Mouse (Mus musculus) heart, postnatal 4 days (tissue): ENCODE measurements around the gene Armh1. TPM values are rescaled to one million over a fixed set of nuclear protein-coding genes. Genes with fewer than 3 reads are reported as not detected.
"Not testable (repeated sequence)": the region's sequence is repeated elsewhere in the genome, so short reads cannot be mapped to it uniquely, and the experiment has no call there.

Experiments used
- DNase-seq: peaks from one replicate; pipeline ENCODE4 v3.0.0; 2021
- total RNA-seq, 2 experiments: library from RNA; stranded (reverse); gene quantifications; 2 replicates each; pipeline ENCODE4 v1.2.3; 2021

Gene Armh1
- total RNA-seq, 2 experiments from 2014 or later = 0.38 to 0.43 TPM

DNA sequence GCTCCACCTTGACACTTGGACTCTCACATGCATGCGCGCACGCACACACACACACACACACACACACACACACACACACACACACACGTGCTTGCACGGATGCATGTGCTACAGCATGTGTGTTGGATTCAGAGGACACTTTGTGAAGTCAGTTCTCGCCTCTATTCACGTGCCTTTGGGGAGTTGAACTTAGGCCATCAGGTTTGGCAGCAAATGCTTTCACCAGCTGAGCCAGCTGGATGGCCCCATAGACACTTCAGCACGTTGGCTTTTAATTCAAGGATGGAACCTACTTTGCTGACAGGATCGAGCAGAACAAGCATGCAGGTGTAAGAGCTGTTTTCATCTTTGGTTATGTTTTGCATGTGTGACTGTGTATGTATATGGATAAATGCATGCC is 30.1 kb downstream of the Armh1 start:
- no peak for DNase-seq

DNA sequence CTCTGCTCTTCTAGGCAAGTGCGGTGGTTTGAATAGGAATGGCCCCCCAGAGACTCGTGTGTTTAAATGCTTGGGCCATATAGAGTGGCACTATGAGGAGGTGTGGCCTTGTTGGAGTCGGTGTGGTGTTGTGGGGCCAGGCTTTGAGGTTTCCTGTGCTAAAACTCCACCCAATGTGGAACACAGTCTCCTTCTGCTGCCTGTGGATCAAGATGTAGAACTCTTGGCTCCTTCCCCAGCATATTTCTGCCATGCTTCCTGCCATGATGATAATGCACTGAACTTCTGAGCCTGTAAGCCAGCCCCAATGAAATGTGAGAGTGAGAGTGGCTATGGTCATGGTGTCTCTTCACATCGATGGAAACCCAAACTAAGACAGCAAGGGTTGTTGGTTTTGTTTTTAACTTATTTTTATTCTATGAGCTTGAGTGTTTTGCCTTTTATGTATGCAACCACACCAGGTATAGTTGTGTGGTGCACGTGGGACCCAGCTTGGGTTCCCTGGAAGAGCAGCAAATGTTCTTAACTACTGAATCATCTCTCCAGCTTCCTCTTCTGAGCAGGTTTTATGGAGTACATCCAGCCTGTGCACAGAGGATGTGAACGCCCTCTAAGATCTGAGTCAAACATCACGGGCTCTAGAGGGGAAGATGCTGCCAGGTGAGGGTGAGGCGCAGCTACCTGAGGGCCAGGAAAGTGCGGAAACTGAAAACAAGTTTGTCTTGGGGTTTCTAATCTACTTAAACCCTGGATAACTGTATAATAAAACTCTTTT is 31.0 kb downstream of the Armh1 start:
- DNase-seq = no peak

GRCm38 (mm10) chr4:117218517-117219219 is 33.3 kb downstream of the Armh1 start:
- DNase-seq = peak; percentile 67

GRCm38 (mm10) chr4:117217029-117217428 is 34.9 kb downstream of the Armh1 start:
- no peak for DNase-seq

GRCm38 (mm10) chr4:117214250-117214649 is 37.7 kb downstream of the Armh1 start:
- DNase-seq = no peak

- DNase-seq = peak; percentile 90
These were observed 41.5 kb downstream of the Armh1 start for GRCm38 (mm10) chr4:117210147-117211074.

DNA sequence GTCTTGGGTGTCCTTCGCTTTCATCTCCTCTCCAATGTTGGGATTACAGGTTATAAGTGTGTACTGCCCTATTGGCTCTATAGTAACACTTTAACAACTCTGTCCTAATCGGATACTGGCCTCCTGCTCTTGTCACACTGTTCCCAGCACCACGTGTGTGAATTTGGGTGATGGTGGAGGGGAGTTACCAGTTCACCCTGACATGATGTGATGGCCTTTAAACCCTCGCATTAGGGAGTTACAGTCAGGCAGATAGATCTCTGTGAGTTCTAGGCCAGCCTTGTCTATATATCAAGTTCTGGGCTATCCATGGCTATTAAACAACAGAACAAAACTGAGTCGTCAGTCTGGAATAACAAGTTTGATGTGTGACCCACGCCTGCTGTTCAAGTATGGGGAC is 42.3 kb downstream of the Armh1 start:
- no peak for DNase-seq

DNA sequence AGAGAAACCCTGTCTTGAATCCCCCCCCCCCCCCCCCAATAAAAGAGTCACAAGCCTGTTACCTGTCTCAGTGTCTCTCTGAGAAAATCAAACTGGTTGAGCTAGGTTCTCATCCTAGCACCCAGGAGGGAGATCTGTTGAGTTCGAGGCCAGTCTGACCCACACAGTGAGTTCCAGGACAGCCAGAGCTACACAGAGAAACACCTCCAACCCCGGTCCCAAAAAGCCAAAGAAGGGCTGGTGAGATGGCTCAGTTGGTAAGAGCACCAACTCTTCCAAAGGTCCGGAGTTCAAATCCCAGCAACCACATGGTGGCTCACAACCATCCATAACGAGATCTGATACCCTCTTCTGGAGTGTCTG is 49.0 kb downstream of the Armh1 start:
- no peak for DNase-seq

DNA sequence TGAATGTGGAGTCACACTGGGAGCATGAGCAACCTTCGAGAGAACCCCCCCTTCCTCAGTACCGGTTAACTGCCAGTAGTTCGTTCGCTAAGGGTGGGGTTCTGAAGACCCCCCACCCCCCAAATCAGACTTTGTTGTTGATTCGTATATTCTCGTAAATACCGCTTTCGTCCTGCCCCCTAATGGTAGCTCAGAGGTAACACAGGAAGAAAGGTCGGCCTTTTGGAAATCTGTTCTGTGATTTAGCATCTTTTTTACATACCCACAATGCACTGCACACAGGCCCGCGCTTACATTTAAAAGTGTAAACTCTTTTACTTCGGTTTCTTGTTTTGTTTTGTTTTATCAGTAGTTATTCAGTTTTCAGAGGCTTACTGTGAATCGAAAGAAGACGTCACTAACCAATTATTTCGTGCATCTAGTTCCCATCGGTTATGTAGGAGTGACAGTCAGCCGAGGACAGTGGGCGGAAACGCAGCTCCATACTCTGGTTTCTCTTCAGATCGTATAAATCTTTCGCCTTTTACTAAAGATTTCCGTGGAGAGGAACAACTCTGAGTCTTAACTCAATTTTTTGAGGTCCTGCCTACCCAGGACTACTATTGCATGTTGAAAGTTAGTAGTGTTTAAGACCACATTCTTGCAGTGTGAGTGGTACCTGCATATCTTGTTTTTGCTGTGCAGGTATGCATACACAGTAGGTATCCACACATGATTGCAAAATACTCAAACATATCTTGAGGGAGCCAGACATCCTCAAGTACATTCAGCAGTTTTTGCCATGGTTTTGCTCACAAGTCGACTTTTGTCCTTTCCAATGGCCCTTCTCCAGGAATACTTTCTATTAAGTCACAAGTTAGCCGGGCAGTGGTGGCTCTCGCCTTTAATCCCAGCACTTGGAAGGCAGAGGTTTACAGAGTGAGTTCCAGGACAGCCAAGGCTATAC is 49.6 kb downstream of the Armh1 start:
- peak; percentile 54 for DNase-seq

DNA sequence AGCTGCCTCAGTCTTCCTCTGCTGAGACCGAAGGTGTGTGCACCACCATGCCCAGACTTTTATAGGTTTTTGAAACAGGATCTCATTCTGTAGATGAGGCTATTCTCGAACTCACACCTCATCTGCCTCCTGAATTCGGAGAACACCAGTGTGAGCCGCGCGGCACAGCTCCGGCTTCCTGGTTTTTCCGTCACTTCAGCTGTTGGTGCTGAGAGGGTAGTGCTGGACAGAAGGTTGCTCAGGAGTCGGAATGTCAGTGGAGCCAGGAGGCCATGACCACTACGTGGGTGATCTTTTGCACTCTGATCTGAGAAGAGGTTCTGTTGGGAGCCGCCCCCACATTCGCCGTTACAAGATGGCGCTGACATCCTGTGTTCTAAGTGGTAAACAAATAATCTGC is 60.1 kb downstream of the Armh1 start:
- DNase-seq = no peak

DNA sequence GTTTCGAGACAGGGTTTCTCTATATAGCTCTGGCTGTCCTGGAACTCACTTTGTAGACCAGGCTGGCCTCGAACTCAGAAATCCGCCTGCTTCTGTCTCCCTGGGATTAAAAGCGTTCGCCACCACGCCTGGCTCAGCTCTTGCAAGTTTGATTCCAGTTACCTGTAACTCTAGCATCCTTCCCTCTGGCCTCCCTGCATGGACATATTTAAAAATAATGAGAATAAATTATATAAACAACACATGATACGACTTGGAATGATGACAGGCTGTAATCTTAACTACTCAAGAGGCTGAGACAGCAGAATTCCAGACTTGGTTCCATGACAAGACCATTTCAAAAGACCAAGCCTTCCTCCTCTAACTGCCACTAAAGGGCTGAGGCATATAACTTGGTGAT is 61.3 kb downstream of the Armh1 start:
- no peak for DNase-seq

DNA sequence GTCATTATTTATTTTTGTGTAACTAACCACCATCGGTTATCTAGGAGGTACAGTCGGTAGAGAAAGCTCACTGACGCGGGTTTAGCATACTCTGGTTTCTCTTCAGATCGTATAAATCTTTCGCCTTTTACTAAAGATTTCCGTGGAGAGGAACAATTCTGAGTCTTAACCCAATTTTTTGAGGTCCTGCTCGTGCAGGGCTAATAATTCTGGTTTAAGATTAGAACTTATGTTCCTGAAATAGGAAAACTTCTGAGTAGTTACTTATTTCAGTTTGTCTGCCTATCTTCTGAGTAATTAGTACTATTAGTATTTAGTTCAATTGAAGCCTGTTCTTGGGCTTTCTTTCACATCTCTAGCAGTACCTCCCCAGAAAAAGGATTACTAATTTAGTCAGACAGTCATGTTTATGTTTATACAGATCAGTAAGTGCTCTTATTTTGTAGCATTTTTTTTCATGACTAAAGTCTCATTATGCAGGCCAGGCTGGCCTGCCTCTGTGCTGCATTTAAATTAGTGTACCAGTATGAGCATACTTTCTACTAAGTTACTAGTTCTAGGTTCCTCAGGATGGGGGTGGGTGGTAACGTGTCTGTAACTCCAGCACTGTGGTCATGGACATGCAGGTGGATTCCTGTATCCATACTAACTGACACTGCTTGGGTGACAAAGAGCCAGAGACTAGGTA is 61.9 kb downstream of the Armh1 start:
- peak; percentile 35 for DNase-seq

- peak; percentile 90 for DNase-seq
These were observed 62.5 kb downstream of the Armh1 start for GRCm38 (mm10) chr4:117189382-117189855.

DNA sequence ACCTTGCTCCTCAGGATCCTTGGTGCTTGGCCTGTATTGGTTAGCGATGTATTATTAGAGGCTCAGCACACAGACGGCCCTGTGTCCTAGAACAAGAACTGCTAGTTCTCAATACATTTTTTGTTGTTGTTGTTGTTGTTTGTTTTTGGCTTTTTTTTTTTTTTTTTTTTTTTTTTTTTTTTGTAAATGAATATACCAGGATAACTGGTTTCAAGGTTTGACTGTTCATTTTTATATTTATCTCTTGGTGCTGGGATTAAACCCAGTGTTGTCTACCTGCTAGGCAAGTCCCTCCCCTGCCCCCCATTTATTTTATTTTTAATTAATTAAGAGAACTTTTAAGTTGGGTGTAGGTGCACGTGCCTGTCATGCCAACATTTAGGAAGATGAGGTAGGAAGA is 63.0 kb downstream of the Armh1 start:
- DNase-seq = no peak

- not testable (repeated sequence) for DNase-seq
These were observed 69.2 kb downstream of the Armh1 start for GRCm38 (mm10) chr4:117182759-117183096.

DNA sequence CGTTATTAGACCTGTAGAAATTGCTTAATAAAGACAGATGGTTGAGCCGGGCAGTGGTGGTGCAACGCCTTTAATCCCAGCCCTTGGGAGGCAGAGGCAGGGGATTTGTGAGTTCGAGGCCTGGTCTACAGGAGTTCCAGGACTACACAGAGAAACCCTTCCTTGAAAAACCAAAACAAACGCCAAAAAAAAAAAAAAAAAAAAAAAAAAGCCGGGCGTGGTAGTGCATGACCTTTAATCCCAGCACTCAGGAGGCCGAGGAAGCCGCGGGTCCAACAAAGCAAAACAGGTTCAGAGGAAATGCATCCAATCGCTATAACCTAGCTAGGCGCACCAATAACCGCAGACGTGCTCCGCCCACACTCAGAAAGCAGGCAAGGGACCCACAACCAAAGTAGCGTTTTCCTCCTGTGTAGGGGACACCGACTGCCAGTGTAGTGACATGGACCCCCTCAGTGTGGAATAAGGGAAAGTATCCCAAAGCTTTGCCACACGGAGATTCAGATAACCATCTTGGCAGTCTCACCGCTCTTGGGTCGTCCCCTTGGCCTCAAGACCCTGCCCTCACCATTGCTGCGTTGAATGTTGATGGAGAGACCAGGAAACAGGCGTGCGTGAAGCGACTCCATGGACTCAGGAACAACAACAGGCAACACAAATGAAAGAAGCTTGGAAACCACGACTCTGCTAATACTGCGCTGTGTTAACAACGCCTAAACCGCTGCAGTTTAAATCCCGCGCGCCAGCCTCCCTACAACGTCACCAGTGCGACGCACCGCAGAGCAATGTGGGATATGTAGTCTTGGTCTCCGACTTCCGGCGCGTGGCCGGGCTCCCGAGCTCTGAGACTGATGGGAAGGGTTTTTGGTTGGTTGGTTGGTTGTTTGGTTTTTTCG is 69.8 kb downstream of the Armh1 start, which contains the start of gene Kif2c:
Gene Kif2c (minus strand): TSS at position 777 of the 896 bp plus-strand sequence.
- peak; percentile 93 for DNase-seq

- no peak for DNase-seq
These were observed 82.0 kb downstream of the Armh1 start for GRCm38 (mm10) chr4:117169936-117170335.
